Mouse (Mus musculus) liver, adult 2 months (tissue): ENCODE results near the gene Gm43720.

ENCODE experiments used
- CTCF ChIP-seq: fragments of 200-500 bp; IDR thresholded peaks from 2 replicates; pipeline ENCODE4 v1.5.1; 2011; ENCODE audit warnings: low read depth, low read length, control low read depth
- POLR2A ChIP-seq: fragments of 200-500 bp; IDR thresholded peaks from 2 replicates; pipeline ENCODE4 v1.6.1; 2011; ENCODE audit warnings: low read length, control low read depth; ENCODE audit not compliant: insufficient read depth; ENCODE audit errors: extremely low read depth

DNA sequence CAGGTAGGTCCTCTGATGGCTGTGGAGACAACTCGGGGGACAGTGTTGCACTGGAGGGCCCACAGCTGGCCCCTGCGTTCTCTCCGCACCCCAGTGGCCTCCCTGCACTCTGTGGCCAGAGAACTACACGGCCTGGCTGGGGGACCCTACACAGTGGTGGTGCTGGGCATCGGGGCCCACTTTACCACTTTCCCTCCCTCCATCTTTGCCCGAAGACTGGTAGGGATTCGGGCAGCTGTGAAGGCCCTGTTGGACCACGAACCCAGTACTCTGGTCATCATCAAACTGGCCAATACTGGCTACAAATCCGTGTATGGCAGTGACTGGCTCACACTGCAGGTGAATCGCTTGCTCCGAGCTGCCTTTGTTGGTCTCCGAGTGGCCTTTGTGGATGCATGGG is 28.6 kb downstream of the Gm43720 start:
- TF ChIP-seq POLR2A: no peak
- TF ChIP-seq CTCF: no peak
